Mouse (Mus musculus) layer of hippocampus, adult 9-11 months (tissue): ENCODE data around the gene Ptpn1.

ENCODE experiments used
- DNase-seq: peaks from one replicate; pipeline ENCODE4 v3.0.0; 2022

Ptpn1 gene

GRCm38 (mm10) chr2:167949250-167949649, 17.4 kb downstream of the Ptpn1 start:
- peak; percentile 75 for DNase-seq

- no peak for DNase-seq
These were observed 18.0 kb downstream of the Ptpn1 start for GRCm38 (mm10) chr2:167949808-167950207.

DNA sequence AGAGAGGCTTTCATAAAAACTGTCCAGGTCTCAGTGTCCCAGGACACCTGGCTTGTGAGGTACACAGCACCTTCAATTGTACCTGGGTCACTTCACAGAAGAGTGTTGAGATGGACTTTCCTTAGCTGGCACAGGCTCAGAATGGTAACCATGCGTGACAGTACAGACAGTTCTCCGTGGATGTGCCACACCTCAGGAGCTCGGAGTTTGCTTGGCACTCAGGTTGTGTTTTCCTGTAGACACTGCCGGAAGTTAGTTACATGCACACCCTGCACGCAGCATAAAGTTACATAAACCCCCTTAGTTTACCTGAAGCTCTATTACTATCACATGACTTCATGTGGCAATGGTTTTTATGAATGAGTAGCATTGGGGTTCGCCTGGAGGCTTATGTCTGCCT, 18.8 kb downstream of the Ptpn1 start:
- no peak for DNase-seq

GRCm38 (mm10) chr2:167951301-167952211, 19.7 kb downstream of the Ptpn1 start:
- no peak for DNase-seq

- no peak for DNase-seq
These were observed 22.0 kb downstream of the Ptpn1 start for GRCm38 (mm10) chr2:167953819-167954218.

DNA sequence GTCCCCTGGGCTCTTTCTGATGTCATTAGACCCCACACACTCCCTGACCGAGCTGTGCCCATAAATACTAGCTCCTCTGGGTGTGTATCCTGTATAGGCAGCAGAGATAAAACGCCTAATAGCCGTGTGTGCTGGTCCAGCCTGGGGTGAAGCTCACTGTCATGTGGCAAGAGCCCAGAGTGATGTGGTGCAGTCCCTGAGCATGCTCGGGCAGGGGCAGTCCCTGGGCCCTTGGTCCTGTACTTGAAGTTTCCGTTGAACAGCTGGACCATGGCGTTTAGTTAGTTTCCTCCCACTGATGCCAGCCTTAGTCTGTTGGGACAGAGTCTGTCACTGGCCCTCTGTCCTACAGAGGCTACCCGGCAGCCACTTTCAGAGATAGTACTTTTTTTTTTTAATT, 23.1 kb downstream of the Ptpn1 start:
- no peak for DNase-seq

- no peak for DNase-seq
These were observed 25.7 kb downstream of the Ptpn1 start for GRCm38 (mm10) chr2:167957539-167957938.

DNA sequence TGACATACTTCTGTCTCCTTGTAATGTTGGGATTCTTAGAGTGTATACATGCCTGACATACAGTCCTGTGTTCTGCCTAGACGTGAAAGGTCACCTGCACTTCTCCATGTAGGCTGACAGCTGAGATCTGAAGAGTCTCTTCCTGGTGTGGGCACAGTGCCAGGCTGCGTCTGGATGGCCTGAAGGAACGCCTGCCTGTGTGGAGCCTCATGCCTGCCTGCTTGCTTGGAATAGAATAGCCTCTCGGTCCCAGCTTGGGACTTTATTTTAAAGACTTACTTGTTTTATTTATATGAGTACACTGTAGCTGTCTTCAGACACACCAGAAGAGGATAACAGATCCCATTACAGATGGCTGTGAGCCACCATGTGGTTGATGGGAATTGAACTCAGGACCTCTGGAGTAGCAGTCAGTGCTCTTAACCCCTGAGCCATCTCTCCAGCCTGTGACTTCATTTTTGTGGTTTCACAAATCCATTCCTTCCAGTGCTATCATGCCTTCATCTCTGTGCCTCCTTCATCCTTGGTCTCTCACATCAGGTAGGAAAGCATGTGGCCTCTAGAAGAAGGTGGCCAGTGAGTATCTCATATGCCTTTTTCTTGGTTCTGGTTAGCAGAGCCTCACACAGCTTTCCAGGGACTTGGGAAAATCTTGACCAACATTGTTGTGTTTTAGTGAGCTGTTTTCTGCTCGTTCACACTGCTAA, 26.4 kb downstream of the Ptpn1 start:
- DNase-seq: no peak

GRCm38 (mm10) chr2:167958843-167959242, 27.0 kb downstream of the Ptpn1 start:
- peak; percentile 92 for DNase-seq

DNA sequence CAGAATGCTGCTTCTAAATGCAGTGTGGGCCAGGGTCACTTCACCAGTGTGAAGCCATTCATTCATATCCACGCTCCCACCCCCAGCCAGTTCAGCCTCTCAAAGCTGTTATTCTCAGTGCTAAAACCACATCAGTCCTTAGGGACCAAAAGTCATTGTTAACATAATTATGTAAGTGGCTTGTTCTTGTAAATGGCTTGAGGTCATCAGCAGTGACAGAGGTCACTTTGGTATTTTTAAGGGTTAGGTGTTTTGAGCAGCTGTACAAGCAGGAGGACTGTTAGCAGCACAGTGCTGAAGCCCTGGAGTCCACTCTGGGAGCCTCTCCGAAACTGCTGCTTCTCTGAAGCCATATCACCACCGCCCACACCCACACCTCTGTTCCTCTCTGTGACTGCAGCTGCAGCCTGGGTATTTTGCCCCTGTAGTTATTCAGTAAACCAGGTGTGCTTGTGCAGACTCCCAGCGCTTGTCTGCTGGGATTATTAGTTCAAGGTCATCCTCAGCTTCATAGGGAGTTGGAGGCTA, 27.6 kb downstream of the Ptpn1 start:
- DNase-seq: no peak

GRCm38 (mm10) chr2:167959996-167960395, 28.1 kb downstream of the Ptpn1 start:
- no peak for DNase-seq

DNA sequence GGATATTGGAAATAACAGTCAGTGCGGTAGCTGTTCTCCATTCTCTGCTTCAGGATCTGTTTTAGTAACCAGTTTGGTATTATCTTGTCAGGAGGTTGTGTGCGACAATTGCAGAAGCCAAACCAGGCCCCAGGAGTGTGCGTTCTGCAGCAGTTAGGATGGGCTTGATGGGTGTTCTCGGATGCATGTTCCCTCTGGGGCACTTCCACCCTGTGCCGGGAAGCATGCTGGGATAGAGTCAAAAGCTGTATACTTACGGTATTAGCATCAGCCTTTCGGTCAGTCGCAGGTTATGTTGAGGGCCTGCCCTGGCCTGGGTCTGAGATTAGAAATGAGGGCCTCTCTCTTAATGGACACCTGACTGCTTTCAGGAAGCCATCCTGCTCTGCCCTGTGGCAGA, 28.7 kb downstream of the Ptpn1 start:
- DNase-seq: no peak

- no peak for DNase-seq
These were observed 30.5 kb downstream of the Ptpn1 start for GRCm38 (mm10) chr2:167962347-167962746.

DNA sequence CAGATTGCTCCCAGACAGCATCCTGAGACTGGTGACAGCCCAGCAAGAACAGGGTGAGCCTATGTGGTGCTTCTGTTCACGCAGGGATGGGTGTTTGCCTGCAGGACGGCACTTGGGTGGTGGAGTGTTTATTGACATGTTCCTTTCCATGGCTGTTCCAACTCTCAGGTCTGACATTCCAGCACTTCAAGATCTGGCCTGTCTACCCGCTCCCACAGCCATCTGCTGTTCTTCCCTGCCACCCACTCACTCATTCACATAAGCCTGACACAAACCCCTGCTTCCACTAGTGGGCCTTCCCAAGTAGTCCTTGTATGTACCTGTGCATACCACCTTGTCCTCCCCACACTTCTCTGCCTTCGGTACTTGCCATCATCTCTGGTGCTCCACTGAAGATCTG, 31.3 kb downstream of the Ptpn1 start:
- DNase-seq: peak; percentile 76

- no peak for DNase-seq
These were observed 32.0 kb downstream of the Ptpn1 start for GRCm38 (mm10) chr2:167963778-167964300.

DNA sequence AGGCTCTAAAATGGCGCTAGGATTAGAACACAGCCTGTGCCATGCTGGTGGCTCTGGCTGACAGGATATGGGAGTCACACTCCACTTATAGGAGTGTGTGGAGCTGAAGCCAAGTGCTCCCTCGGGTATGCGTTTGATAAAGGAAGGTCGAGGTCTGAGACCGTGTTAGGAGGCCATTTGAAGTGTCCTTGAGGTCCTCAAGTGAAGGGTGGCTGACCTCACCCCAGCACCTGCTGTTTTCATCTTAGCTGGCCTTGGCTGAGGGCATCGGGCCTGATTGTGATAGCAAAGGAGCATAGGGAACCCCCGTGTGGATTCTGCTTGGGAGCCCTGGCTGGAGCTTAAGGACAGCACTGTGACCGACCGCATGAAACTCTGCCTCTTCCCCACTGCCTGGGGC, 32.5 kb downstream of the Ptpn1 start:
- DNase-seq: no peak

- no peak for DNase-seq
These were observed 34.1 kb downstream of the Ptpn1 start for GRCm38 (mm10) chr2:167965911-167966310.

- DNase-seq: no peak
These were observed 36.6 kb downstream of the Ptpn1 start for GRCm38 (mm10) chr2:167968504-167968903.

- DNase-seq: no peak
These were observed 38.1 kb downstream of the Ptpn1 start for GRCm38 (mm10) chr2:167969851-167970541.

- DNase-seq: no peak
These were observed 40.3 kb downstream of the Ptpn1 start for GRCm38 (mm10) chr2:167972146-167972545.

- no peak for DNase-seq
These were observed 41.0 kb downstream of the Ptpn1 start for GRCm38 (mm10) chr2:167972809-167973208.

DNA sequence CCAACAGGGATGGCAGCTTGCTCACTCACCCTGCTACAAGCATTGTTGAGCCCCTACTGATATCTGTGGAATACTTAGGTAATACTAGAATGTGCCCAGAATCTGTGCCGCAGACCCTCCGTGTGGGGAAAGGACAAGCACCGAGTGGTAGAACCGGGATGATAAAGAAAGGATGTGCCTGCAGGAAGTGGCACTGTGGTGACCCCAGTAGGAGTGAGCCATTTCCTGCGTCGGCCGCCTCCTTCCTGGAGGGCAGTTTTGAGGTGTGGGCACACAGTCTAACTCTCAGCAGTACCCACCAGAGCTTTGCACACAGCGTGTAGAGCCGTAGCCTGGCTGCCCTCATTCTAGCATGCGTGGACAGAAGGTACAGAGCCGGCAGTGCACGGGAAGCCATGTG, 43.9 kb downstream of the Ptpn1 start:
- no peak for DNase-seq

- no peak for DNase-seq
These were observed 46.4 kb downstream of the Ptpn1 start for GRCm38 (mm10) chr2:167978271-167978670.
